Mouse (Mus musculus): ENCODE measurements around the gene Ttc30a1. TPM values are rescaled to one million over a fixed set of nuclear protein-coding genes. Genes with fewer than 3 reads are reported as not detected.
A peak's percentile ranks its signal among the peaks of the same experiment; 100 is the strongest.
"Not testable (repeated sequence)": the region's sequence is repeated elsewhere in the genome, so short reads cannot be mapped to it uniquely, and the experiment has no call there.

Gene Ttc30a1
- polyA plus RNA-seq, 1 experiment from 2014 or later, result 8.9 TPM

DNA sequence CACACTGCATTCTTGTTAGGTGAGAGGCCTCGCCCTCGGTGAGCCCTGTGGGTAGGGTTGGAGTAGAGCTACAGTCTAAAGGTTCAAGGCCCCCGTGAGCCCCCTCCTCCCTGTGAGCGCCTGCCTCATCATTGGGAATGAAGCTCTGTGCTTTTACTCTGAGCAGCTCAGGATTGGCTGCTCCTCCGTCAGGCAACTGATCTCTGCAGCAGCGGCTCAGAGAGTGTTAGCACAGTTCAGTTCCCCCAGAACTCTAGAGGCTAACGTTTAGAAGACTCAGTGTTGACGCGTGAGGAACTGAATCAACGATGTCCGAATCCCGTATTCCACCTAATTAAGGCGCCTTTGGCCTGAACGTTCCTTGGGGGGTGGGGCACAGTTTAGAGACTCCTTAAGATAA lies 26.1 kb downstream of the Ttc30a1 start:
- no peak overlapping the region for H3K4me3 ChIP-seq (replicated peaks)
- H3K27me3 ChIP-seq, result 0 out of 2 replicates have a peak, but pooled peaks cover 2% of the 10 kb centered on the region
- WGBS, result 42% methylated on average over 14 of the region's 14 CpGs

DNA sequence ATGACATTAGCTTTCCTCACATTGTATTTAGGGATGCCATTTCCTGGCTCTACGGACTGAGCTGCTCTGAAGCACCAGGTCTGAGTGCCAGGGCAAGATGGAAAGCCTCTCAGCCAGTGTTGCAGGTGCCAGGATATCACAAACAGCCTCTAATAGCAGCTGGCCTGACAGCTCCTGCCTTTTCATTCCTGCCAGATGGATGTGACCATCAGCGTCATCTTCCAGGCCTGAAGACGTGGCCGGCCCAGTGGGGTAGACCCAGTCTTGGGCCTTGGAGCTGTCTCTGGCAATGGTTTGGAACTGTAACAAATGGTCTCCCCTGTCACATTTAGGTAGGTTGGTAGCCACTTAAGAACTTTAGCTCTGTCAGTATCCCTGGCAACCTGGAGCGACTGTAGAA lies 28.4 kb downstream of the Ttc30a1 start:
- H3K27me3 ChIP-seq, result no peaks in the 10 kb centered on the region
- H3K4me3 ChIP-seq (replicated peaks), result no peak overlapping the region
- H3K27ac ChIP-seq, result no peak overlapping the region
- H3K9me3 ChIP-seq, result no peaks in the 10 kb centered on the region
- H3K36me3 ChIP-seq (replicated peaks), result no peaks in the 10 kb centered on the region
- ATAC-seq (ENCODE audit: low FRiP score), result no peak
- no peak overlapping the region for H3K4me2 ChIP-seq
- WGBS, result 97% methylated on average over 5 of the region's 5 CpGs
- no peak overlapping the region for H3K9ac ChIP-seq
- H3K4me1 ChIP-seq, result peaks cover under 1% of the 10 kb centered on the region; the same call in 1 of the 2 replicates

More for the DNA sequence above, 26.1 kb downstream of the Ttc30a1 start:
- Histone ChIP-seq H3K9ac (no peak overlapping the region), H3K36me3 (replicated peaks) (no peaks in the 10 kb centered on the region), H3K9me3 (no peaks in the 10 kb centered on the region), H3K4me2 (no peak overlapping the region), H3K27ac (no peak overlapping the region), H3K4me1 (peaks cover 24% of the 10 kb centered on the region)
- ATAC-seq (ENCODE audit: low FRiP score), result no peak

DNA sequence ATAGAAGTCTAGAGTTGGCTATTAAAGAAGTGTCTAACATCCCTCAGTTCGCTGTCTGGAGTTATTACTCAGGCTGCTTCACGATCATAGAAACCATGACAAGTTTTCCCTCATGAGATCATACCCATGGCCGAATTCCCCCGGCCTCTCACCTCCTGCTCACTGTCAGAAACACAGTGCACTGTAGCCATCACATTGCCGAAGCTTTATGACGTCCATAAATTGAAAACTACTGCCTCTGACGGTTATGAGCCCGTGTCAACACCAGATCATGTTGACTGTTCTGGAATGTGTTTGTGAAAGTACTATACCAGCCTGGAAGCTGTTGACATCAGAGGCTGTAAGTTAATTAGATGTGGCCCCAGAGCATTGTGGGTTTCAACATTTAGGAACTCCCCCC lies 31.1 kb downstream of the Ttc30a1 start:
- Histone ChIP-seq H3K9ac (no peak overlapping the region), H3K4me1 (no peaks in the 10 kb centered on the region), H3K9me3 (no peaks in the 10 kb centered on the region), H3K27ac (no peak overlapping the region), H3K4me3 (replicated peaks) (no peak overlapping the region), H3K36me3 (replicated peaks) (no peaks in the 10 kb centered on the region), H3K4me2 (no peak overlapping the region), H3K27me3 (no peaks in the 10 kb centered on the region)
- 89% methylated on average over 8 of the region's 8 CpGs for WGBS
- ATAC-seq (ENCODE audit: low FRiP score), result no peak

DNA sequence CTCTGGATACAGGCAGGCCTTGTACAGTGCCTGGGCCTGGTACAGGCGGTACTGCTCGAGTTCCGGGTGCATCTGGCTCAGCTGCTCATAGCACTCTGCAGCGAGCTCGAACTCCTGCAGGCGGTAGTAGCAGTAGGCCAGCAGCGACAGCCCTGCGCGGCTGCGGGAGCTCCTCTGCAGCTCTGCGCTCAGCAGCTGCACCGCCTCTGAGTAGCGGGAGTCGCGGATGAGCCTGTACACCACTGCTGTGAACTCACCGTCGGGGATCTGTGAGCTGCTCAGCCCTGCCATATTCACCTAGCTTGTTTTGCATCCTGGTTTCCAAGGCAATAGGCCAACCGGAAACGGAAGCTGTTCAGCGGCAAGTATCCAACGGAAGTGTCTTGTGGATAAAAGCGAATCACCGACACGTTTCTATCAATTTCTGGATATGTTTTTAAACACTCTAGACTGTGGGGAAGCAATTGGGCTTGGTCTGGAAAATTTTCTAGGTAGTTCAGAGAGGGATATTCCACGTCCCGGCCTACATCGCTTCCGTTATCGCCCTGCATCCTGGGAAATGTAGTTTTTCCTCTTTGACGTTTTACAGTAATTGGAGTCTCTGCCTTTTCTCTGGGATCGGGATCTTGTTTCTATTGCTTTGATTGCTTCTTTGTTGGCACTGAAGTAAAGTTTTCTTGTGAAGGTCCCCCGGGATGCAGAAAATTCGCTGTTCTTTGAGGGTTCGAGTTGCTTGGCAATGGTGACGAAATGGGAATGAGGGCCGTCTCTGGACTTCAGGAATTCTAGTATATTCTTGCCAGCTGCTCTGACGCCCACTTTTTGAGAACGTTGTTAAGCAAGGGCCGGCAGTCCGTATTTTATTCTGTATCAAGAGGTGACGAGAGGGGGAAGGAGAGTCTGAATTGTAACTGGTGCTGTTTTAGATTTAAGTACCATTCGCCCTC lies 43.4 kb downstream of the Ttc30a1 start, which contains the start of gene Ttc30b:
Gene Ttc30b, minus strand, starts transcription at position 469 of the 947 bp plus-strand sequence.
- peak; percentile 89 for ATAC-seq (ENCODE audit: low FRiP score)
- Histone ChIP-seq H3K36me3 (replicated peaks) (no peaks in the 10 kb centered on the region), H3K4me1 (peaks cover 8% of the 10 kb centered on the region), H3K27me3 (no peaks in the 10 kb centered on the region), H3K9ac (peak within 1 kb of the TSS; percentile 58), H3K27ac (peak within 1 kb of the TSS; percentile 82), H3K4me2 (peak within 1 kb of the TSS; percentile 64), H3K4me3 (replicated peaks) (peak within 1 kb of the TSS; percentile 56), H3K9me3 (no peaks in the 10 kb centered on the region)
- 4% methylated on average over 42 of the region's 42 CpGs for WGBS

DNA sequence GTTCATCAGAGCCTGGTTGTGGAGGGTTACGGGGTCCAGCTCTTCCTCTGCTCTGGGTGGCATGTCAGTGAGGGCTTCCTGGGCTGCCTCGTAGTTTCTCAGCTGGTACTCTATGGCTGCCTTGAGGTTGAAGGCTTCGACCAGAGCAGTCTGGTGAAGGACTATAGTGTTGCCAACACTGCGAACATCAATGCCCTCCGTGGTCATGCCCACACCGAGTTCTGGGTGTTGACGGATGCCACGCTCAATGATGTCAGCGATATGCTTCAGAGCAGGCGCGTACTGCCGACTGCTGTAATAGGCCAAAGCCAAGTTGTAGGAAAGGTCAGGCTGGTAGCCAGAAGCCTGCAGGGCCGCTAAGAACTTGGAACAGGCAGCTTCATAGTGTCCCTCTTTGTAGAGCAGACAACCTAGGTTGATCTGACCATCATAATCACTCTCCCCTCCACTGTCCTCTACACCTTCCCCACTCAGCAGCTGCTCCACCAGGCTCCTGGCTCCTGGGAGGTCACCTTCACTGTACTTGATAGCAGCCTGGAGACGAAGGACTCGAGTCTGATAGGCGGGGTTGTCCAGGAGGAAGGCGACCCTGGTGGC lies 44.1 kb downstream of the Ttc30a1 start:
- H3K9me3 ChIP-seq; H3K36me3 ChIP-seq (replicated peaks); H3K27me3 ChIP-seq; H3K4me1 ChIP-seq: not testable (repeated sequence)
- Histone ChIP-seq H3K9ac (peak overlapping the region; percentile 58; the same call in 1 of the 2 replicates), H3K27ac (0 out of 2 replicates have a peak overlapping the region, but pooled peaks have one; percentile 82), H3K4me2 (peak overlapping the region; percentile 64), H3K4me3 (replicated peaks) (peak overlapping the region; percentile 56)
- 0 out of 2 replicates have a peak, but pooled peaks have one; percentile 4 for ATAC-seq (ENCODE audit: low FRiP score)
- 69% methylated on average over 15 of the region's 17 CpGs for WGBS

DNA sequence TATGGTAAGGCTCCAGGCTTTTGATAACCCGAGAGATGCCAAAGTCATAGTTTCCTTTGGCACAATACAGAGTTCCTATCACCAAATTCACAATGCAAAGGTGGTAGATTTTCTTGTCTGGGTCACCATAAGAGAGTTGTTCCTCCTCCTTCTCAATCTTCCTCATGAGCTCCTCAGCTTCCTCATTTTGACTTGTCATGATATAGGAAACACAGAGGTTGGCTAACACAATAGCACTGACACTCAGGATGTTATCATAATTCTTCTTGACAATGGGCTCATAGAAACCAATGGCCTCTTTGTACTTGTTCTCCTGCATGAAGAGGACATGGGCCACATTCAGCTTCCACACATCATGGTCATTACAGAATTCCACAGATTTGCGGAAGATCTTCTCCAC lies 45.1 kb downstream of the Ttc30a1 start:
- H3K36me3 ChIP-seq (replicated peaks); H3K27me3 ChIP-seq; H3K4me3 ChIP-seq (replicated peaks); H3K4me2 ChIP-seq; H3K9me3 ChIP-seq; ATAC-seq (ENCODE audit: low FRiP score); H3K9ac ChIP-seq; H3K4me1 ChIP-seq; H3K27ac ChIP-seq: not testable (repeated sequence)
- WGBS, result 91% methylated on average over 2 of the region's 2 CpGs

DNA sequence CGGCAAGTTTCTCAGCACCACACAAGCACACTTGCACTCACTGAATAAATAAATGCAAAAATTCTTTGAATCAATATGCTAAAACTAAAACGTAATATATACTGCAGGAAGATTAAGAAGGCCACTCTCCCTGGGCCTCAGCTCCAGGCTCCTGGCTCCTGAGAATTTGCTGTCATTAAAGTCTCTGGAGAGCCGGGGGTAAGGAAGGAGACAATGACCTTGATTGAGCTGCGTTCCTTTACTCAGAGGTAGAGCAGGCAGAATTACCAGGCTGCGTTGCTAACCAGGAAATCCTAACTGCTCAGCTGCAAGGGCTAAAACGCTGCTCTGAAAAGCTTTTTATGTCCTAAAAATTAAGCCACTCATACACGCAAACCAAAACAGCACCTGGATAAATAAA lies 48.2 kb downstream of the Ttc30a1 start:
- Histone ChIP-seq H3K27me3 (no peaks in the 10 kb centered on the region), H3K9me3 (no peaks in the 10 kb centered on the region), H3K9ac (no peak overlapping the region), H3K4me2 (no peak overlapping the region), H3K4me1 (peaks cover 4% of the 10 kb centered on the region; the same call in 1 of the 2 replicates), H3K27ac (no peak overlapping the region), H3K36me3 (replicated peaks) (peaks cover 3% of the 10 kb centered on the region; the same call in 1 of the 2 replicates), H3K4me3 (replicated peaks) (no peak overlapping the region)
- no peak for ATAC-seq (ENCODE audit: low FRiP score)
- 53% methylated on average over 7 of the region's 7 CpGs for WGBS

DNA sequence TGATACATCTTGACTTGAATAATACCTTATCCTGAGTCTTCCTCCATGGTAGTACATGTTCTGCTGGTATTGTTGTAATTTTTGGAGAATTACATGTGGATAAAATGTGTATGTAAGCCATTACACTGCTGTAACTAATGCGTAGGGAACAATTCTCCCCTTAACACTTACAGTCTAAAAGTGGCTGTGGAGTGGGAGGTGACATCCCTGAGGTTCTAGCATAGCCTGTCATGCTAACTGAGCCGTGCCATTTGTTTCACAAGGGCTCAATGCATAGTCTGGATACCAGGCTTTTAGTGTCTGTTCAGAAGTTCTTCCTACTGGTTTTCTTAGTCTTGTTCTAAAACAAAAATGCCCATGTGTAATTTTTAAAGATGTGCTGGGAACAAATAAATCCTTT lies 50.8 kb downstream of the Ttc30a1 start:
- Histone ChIP-seq H3K4me1 (no peaks in the 10 kb centered on the region), H3K9me3 (no peaks in the 10 kb centered on the region), H3K36me3 (replicated peaks) (peaks cover 9% of the 10 kb centered on the region; the same call in 1 of the 2 replicates), H3K4me2 (no peak overlapping the region), H3K27ac (no peak overlapping the region), H3K4me3 (replicated peaks) (no peak overlapping the region), H3K27me3 (no peaks in the 10 kb centered on the region), H3K9ac (no peak overlapping the region)
- no peak for ATAC-seq (ENCODE audit: low FRiP score)
- 96% methylated on average over 2 of the region's 2 CpGs for WGBS

DNA sequence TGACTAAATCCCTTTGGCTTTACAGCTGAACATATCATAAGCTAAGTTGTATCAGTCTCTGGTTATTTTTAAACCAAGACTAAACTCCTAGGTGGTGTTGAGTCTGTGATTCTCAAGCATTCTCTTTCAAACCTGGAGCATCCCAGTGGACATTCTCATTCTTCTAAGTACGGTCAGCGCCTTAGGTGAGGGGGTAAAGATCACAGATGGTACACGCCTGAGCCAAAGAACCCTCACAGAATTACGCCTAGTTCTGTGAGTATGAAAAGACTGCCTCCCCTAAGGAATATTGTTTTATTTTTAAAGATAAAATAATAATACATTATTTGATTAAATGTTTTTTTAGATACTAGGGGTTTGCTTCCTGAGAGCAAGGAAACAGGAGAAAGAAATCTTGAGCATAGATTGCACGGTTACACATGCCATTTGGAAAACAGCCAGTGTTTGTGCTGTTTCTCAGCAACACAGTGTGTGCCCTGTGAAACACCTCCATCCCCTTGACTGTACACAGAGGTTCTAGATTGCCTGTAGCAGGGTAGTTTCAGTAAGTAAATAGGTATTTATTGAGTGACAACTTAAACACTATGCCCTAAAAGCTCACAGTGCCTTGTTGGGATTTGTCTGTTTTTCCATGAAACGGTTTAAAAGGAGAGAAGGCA lies 51.9 kb downstream of the Ttc30a1 start:
- Histone ChIP-seq H3K27ac (no peak overlapping the region), H3K27me3 (no peaks in the 10 kb centered on the region), H3K9me3 (no peaks in the 10 kb centered on the region), H3K4me1 (no peaks in the 10 kb centered on the region), H3K36me3 (replicated peaks) (peaks cover 9% of the 10 kb centered on the region; the same call in 1 of the 2 replicates), H3K4me3 (replicated peaks) (no peak overlapping the region), H3K4me2 (no peak overlapping the region), H3K9ac (no peak overlapping the region)
- WGBS, result 94% methylated on average over 6 of the region's 6 CpGs
- ATAC-seq (ENCODE audit: low FRiP score), result no peak

DNA sequence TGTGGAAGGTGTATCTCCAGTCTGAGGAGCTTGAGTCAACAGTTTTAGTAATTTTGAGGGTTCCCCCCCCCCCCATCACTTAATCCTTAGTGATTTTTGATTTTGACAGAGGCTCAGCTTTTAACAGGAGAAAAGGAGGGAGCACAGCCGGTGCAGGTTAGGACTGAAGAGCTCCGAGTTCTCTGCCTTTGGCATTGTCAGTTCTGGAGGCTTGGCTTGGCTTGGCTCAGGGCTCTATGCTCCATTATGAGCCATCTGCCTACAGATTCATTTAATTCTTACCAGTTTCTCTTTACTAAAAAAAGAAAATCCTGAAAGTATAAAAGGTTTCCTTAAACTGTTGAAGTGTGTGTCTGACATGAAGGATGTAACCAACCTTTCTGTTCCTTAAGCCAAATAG lies 52.6 kb downstream of the Ttc30a1 start:
- Histone ChIP-seq H3K9me3 (no peaks in the 10 kb centered on the region), H3K4me1 (peaks cover 4% of the 10 kb centered on the region; the same call in 1 of the 2 replicates), H3K9ac (no peak overlapping the region), H3K4me3 (replicated peaks) (no peak overlapping the region), H3K4me2 (no peak overlapping the region), H3K27ac (no peak overlapping the region), H3K36me3 (replicated peaks) (peaks cover 9% of the 10 kb centered on the region; the same call in 1 of the 2 replicates), H3K27me3 (no peaks in the 10 kb centered on the region)
- no peak for ATAC-seq (ENCODE audit: low FRiP score)
- 93% methylated on average over 2 of the region's 2 CpGs for WGBS
